Mouse (Mus musculus) myocyte (in vitro differentiated cells): ENCODE measurements at regions not wholly inside any gene's neighbourhood (a gene's known extent, or its start where the extent isn't known, plus 50 kb on each side); places are given as distances from the start of the nearest gene placed in this dataset.

Experiments
- H3K27me3 ChIP-seq: one replicate; pipeline ENCODE4 v1.6.1; 2011; ENCODE audit not compliant: control insufficient read depth, insufficient read depth, insufficient read length
- H3K36me3 ChIP-seq: one replicate; pipeline ENCODE4 v1.6.1; 2011; ENCODE audit not compliant: control insufficient read depth, insufficient read depth
- H3K4me2 ChIP-seq: one replicate; pipeline ENCODE4 v1.6.1; 2011; ENCODE audit warnings: low read depth, control low read depth
- H3K4me3 ChIP-seq: one replicate; pipeline ENCODE4 v1.5.1; 2011; ENCODE audit warnings: mild to moderate bottlenecking, control low read depth, moderate library complexity
- H3K79me2 ChIP-seq: one replicate; pipeline ENCODE4 v1.6.1; 2011; ENCODE audit not compliant: control insufficient read depth, insufficient read depth
- H3ac ChIP-seq: one replicate; pipeline ENCODE4 v1.6.1; 2011; ENCODE audit not compliant: control insufficient read depth, insufficient read length
- CEBPB ChIP-seq: IDR thresholded peaks from 2 replicates; pipeline ENCODE4 v1.6.1; 2011; ENCODE audit warnings: mild to moderate bottlenecking, moderate library complexity; ENCODE audit not compliant: poor library complexity, insufficient read depth, severe bottlenecking
- E2F4 ChIP-seq: IDR thresholded peaks from one replicate; pipeline ENCODE4 v1.6.1; 2011; ENCODE audit warnings: mild to moderate bottlenecking, control low read depth, moderate library complexity; ENCODE audit not compliant: insufficient read depth
- MAX ChIP-seq: IDR thresholded peaks from one replicate; pipeline ENCODE4 v1.6.1; 2011; ENCODE audit warnings: low read depth, mild to moderate bottlenecking, control low read depth
- MYOD1 ChIP-seq, 3 experiments: IDR thresholded peaks; one replicate each; pipeline ENCODE4 v1.6.1; 2011; ENCODE audit warnings: control low read depth in 2 of 3, low read depth in 2 of 3, mild to moderate bottlenecking in 2 of 3, moderate library complexity in 1 of 3; ENCODE audit not compliant: insufficient read length in 2 of 3, control insufficient read depth in 1 of 3
- MYOG ChIP-seq, 3 experiments: IDR thresholded peaks; one replicate each; pipeline ENCODE4 v1.6.1; 2011; ENCODE audit warnings: control low read depth in 2 of 3, low read depth in 2 of 3, mild to moderate bottlenecking in 2 of 3; ENCODE audit not compliant: insufficient read length in 2 of 3, control insufficient read depth in 1 of 3, insufficient read depth in 1 of 3
- POLR2A ChIP-seq: IDR thresholded peaks from one replicate; pipeline ENCODE4 v1.6.1; 2011; ENCODE audit warnings: low read depth, mild to moderate bottlenecking, control low read depth, moderate library complexity; ENCODE audit not compliant: insufficient read length
- POLR2AphosphoS2 ChIP-seq: IDR thresholded peaks from one replicate; pipeline ENCODE4 v1.6.1; 2011; ENCODE audit warnings: low read depth, control low read depth; ENCODE audit not compliant: insufficient read length
- REST ChIP-seq: IDR thresholded peaks from one replicate; pipeline ENCODE4 v1.6.1; 2011; ENCODE audit warnings: mild to moderate bottlenecking, control low read depth, moderate library complexity; ENCODE audit not compliant: insufficient read depth, insufficient read length
- SRF ChIP-seq: IDR thresholded peaks from one replicate; pipeline ENCODE4 v1.6.1; 2011; ENCODE audit warnings: low read depth; ENCODE audit not compliant: control insufficient read depth, insufficient read length
- TCF12 ChIP-seq: IDR thresholded peaks from one replicate; pipeline ENCODE4 v1.6.1; 2011; ENCODE audit warnings: mild to moderate bottlenecking, control low read depth; ENCODE audit not compliant: poor library complexity, insufficient read depth, severe bottlenecking
- TCF3 ChIP-seq: IDR thresholded peaks from one replicate; pipeline ENCODE4 v1.6.1; 2011; ENCODE audit warnings: low read depth, control low read depth; ENCODE audit not compliant: insufficient read length
- USF1 ChIP-seq: IDR thresholded peaks from one replicate; pipeline ENCODE4 v1.6.1; 2011; ENCODE audit warnings: low read depth, mild to moderate bottlenecking, control low read depth, moderate library complexity

DNA sequence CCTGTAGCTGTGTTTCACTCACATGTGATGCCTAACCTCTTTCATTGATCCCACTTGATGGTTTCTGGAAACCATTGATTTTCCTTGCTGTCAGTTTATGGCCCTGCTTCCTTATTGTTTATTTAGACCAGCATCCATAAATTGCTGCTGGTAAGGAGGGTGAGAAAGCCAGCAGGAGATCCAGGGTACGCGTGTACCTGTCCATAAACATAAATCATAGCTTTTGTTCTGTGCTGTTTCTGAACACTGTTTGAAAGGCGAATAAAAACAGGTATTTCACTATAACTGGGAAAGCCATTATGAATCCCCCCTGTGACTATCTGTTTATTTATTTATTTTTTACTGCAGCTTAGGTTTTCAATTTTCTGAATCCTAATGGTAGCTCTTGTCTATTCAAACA lies 263.1 kb upstream of the Megf9 start:
- H3K4me2 ChIP-seq = no peak overlapping the region
- no peak overlapping the region for H3K4me3 ChIP-seq
- H3K36me3 ChIP-seq = no peaks in the 10 kb centered on the region
- no peaks in the 10 kb centered on the region for H3K79me2 ChIP-seq
- no peak for TF ChIP-seq E2F4
- no peak for TF ChIP-seq POLR2A
- no peak for TF ChIP-seq POLR2AphosphoS2
- no peak for TF ChIP-seq REST
- TF ChIP-seq USF1 = no peak
- TF ChIP-seq TCF3 = no peak
- no peak for TF ChIP-seq SRF
- TF ChIP-seq MYOD1 (IDR thresholded peaks at IDR 0.05; ENCODE audit: control insufficient read depth in 1 of 3, insufficient read length in 2 of 3, low read depth in 2 of 3) = no peak
- no peak for TF ChIP-seq TCF12
- no peak for TF ChIP-seq MAX
- TF ChIP-seq CEBPB = no peak
- no peak for TF ChIP-seq MYOG (IDR thresholded peaks at IDR 0.05; ENCODE audit: control insufficient read depth in 1 of 3, insufficient read depth in 1 of 3, insufficient read length in 2 of 3, low read depth in 2 of 3)
- no peak overlapping the region for H3ac ChIP-seq
- no peaks in the 10 kb centered on the region for H3K27me3 ChIP-seq

DNA sequence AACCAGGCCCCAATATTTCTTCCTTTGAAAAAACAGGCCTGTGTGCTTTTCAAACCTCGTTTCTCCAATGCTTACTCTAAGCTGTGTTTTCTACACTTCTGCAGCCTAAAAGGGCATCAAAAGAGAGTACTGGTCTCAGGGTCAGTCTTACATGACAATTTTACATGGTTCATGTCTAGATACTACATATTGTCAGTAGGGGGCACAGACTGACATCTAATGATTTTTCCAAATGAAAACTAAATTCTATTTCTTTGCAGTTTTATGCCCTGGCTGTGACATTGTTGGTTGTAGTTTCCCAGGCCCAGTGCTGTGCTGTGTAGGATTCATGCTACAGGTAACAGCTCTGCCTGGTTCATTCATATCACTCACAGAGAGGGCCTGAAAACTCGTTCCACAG lies 248.7 kb upstream of the Megf9 start:
- TF ChIP-seq SRF (no peak), POLR2A (no peak), POLR2AphosphoS2 (no peak), E2F4 (no peak), REST (no peak), TCF12 (no peak), CEBPB (no peak), TCF3 (no peak), MAX (no peak), MYOG (IDR thresholded peaks at IDR 0.05; ENCODE audit: control insufficient read depth in 1 of 3, insufficient read depth in 1 of 3, insufficient read length in 2 of 3, low read depth in 2 of 3) (no peak), USF1 (no peak)
- no peak overlapping the region for H3K4me3 ChIP-seq
- no peak overlapping the region for H3K4me2 ChIP-seq
- no peaks in the 10 kb centered on the region for H3K27me3 ChIP-seq
- no peak overlapping the region for H3ac ChIP-seq
- no peaks in the 10 kb centered on the region for H3K36me3 ChIP-seq
- no peaks in the 10 kb centered on the region for H3K79me2 ChIP-seq

DNA sequence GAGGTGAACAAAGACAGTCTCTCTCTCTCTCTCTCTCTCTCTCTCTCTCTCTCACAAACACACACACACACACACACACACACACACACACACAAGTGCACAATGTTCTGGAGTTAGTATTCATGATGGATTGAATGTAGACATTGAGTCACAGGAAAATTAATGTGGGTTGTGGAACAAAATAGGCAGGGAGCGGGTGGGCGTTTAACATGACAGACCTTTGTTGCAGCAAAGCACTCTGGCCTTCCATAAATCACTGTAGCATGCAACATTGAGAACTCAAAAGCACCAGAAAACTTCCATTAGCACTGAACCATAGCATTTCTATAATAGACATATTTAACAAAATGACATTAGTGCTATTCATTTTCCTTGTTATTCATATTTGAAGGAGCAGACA lies 246.8 kb upstream of the Megf9 start:
- H3K36me3 ChIP-seq = no peaks in the 10 kb centered on the region
- H3K4me3 ChIP-seq = no peak overlapping the region
- no peaks in the 10 kb centered on the region for H3K79me2 ChIP-seq
- no peaks in the 10 kb centered on the region for H3K27me3 ChIP-seq
- H3ac ChIP-seq = no peak overlapping the region
- TF ChIP-seq TCF3 (no peak), CEBPB (no peak), E2F4 (no peak), POLR2AphosphoS2 (no peak), REST (no peak), POLR2A (no peak), MAX (no peak), MYOD1 (IDR thresholded peaks at IDR 0.05; ENCODE audit: control insufficient read depth in 1 of 3, insufficient read length in 2 of 3, low read depth in 2 of 3) (no peak), MYOG (IDR thresholded peaks at IDR 0.05; ENCODE audit: control insufficient read depth in 1 of 3, insufficient read depth in 1 of 3, insufficient read length in 2 of 3, low read depth in 2 of 3) (no peak), TCF12 (no peak), USF1 (no peak), SRF (no peak)
- no peak overlapping the region for H3K4me2 ChIP-seq

DNA sequence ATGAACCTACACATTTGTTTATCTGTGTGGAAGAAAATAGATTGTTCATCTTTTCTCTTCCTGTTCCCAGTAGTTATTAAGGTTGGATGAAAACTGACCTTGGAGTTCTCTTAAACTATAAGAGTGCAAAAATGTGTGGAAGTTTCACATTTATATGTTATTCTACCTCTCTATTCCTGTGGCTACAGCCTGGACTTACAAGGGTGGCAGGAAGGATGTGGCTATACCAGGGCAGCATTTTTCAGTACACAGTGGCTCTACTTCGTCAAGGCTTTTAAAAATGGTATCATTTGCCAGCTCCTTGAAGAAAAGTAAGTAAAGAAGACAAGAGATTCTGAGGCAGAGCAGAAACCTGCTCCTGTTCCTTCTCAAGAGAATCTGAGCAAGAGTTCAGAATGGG lies 241.5 kb upstream of the Megf9 start:
- no peak overlapping the region for H3ac ChIP-seq
- no peaks in the 10 kb centered on the region for H3K36me3 ChIP-seq
- TF ChIP-seq CEBPB (no peak), POLR2AphosphoS2 (no peak), MAX (no peak), TCF12 (no peak), SRF (no peak)
- H3K79me2 ChIP-seq = no peaks in the 10 kb centered on the region
- H3K27me3 ChIP-seq = no peaks in the 10 kb centered on the region
- no peak overlapping the region for H3K4me2 ChIP-seq
- H3K4me3 ChIP-seq = no peak overlapping the region

DNA sequence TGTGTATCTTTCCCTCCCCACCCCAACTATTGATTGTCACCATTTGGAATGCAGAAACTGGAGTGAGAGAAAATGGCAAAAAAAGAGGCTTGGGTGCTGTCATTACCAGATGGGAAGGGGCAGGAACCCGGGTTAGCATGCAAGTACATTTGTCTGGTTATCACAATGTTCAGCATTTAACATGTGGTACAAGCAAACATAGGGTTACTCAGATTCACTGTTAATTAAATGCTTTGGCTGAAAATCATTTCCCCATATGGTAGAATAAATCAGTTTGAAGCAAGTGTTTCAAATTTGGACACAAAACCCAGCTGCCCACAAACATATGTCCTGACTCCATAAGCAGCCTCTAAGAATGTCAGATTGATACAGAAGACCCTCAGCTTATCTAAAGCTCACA lies 208.6 kb upstream of the Megf9 start:
- H3K36me3 ChIP-seq = no peaks in the 10 kb centered on the region
- H3K79me2 ChIP-seq = no peaks in the 10 kb centered on the region
- TF ChIP-seq CEBPB (no peak), POLR2AphosphoS2 (no peak), MYOG (IDR thresholded peaks at IDR 0.05; ENCODE audit: control insufficient read depth in 1 of 3, insufficient read depth in 1 of 3, insufficient read length in 2 of 3, low read depth in 2 of 3) (no peak), REST (no peak), MYOD1 (IDR thresholded peaks at IDR 0.05; ENCODE audit: control insufficient read depth in 1 of 3, insufficient read length in 2 of 3, low read depth in 2 of 3) (no peak), POLR2A (no peak), USF1 (no peak), SRF (no peak), TCF3 (no peak), TCF12 (no peak), E2F4 (no peak), MAX (no peak)
- no peaks in the 10 kb centered on the region for H3K27me3 ChIP-seq
- no peak overlapping the region for H3ac ChIP-seq
- H3K4me3 ChIP-seq = no peak overlapping the region
- no peak overlapping the region for H3K4me2 ChIP-seq
